Mouse (Mus musculus): ENCODE results near the gene Slc19a1.

DNA sequence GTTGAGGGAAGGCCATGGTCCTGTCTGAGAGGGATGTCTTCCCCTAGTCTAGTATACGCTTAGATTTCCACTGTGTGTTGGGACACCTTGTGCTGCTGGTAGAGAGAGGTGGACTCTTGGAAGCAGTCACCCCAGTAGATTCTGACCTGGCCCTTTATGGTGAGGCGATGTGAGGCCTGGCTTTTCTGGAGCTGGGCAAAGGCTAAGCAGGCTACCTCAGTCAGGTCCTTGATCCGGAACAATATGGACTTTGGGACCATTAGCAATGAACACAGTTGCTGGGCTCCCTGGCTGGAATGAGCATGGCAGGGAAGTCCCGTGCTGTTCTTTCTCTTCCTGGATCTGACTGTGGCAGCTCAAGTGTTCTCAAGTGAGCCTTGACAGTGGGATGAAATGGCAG lies 2.3 kb upstream of the Slc19a1 start:
- TF ChIP-seq CTCF (IDR thresholded peaks at IDR 0.05; ENCODE audit: low read depth) (no peak), EP300 (IDR thresholded peaks at IDR 0.05; ENCODE audit: low read depth) (no peak)

All from liver, embryonic 14.5 days (tissue).